Mouse (Mus musculus): ENCODE measurements around the gene Acap2.

Acap2 gene

GRCm38 (mm10) chr16:31099906-31100305 lies 101.1 kb downstream of the Acap2 start:
- DNase-seq (ENCODE audit: extremely low read depth, insufficient read length, low spot score): no peak

- DNase-seq (ENCODE audit: extremely low read depth, insufficient read length, low spot score): no peak
Measured at GRCm38 (mm10) chr16:31094036-31094435, 107.0 kb downstream of the Acap2 start.

- no peak for DNase-seq (ENCODE audit: extremely low read depth, insufficient read length, low spot score)
Measured at GRCm38 (mm10) chr16:31093186-31093585, 107.9 kb downstream of the Acap2 start.

GRCm38 (mm10) chr16:31081891-31082290 lies 119.2 kb downstream of the Acap2 start:
- DNase-seq (ENCODE audit: extremely low read depth, insufficient read length, low spot score): no peak

GRCm38 (mm10) chr16:31081125-31081664 lies 119.8 kb downstream of the Acap2 start, which contains the start of gene Xxylt1:
Xxylt1 (minus strand) TSS chr16:31081432.
- peak; percentile 98 for DNase-seq (ENCODE audit: extremely low read depth, insufficient read length, low spot score)

- DNase-seq (ENCODE audit: extremely low read depth, insufficient read length, low spot score): peak; percentile 91
Measured at GRCm38 (mm10) chr16:31080573-31081051, 120.4 kb downstream of the Acap2 start.

- DNase-seq (ENCODE audit: extremely low read depth, insufficient read length, low spot score): no peak
Measured at GRCm38 (mm10) chr16:31077396-31077795, 123.6 kb downstream of the Acap2 start.

- no peak for DNase-seq (ENCODE audit: extremely low read depth, insufficient read length, low spot score)
Measured at GRCm38 (mm10) chr16:31076436-31076835, 124.6 kb downstream of the Acap2 start.

- DNase-seq (ENCODE audit: extremely low read depth, insufficient read length, low spot score): no peak
Measured at GRCm38 (mm10) chr16:31074324-31074908, 126.6 kb downstream of the Acap2 start.

- DNase-seq (ENCODE audit: extremely low read depth, insufficient read length, low spot score): no peak
Measured at GRCm38 (mm10) chr16:31071731-31072130, 129.3 kb downstream of the Acap2 start.

- peak; percentile 44 for DNase-seq (ENCODE audit: extremely low read depth, insufficient read length, low spot score)
Measured at GRCm38 (mm10) chr16:31070358-31071133, 130.5 kb downstream of the Acap2 start.

GRCm38 (mm10) chr16:31069211-31070166 lies 131.6 kb downstream of the Acap2 start:
- no peak for DNase-seq (ENCODE audit: extremely low read depth, insufficient read length, low spot score)

GRCm38 (mm10) chr16:31068280-31068679 lies 132.8 kb downstream of the Acap2 start:
- no peak for DNase-seq (ENCODE audit: extremely low read depth, insufficient read length, low spot score)

- no peak for DNase-seq (ENCODE audit: extremely low read depth, insufficient read length, low spot score)
Measured at GRCm38 (mm10) chr16:31066344-31067098, 134.5 kb downstream of the Acap2 start.

- DNase-seq (ENCODE audit: extremely low read depth, insufficient read length, low spot score): no peak
Measured at GRCm38 (mm10) chr16:31064782-31065181, 136.3 kb downstream of the Acap2 start.

- DNase-seq (ENCODE audit: extremely low read depth, insufficient read length, low spot score): no peak
Measured at GRCm38 (mm10) chr16:31062918-31063317, 138.1 kb downstream of the Acap2 start.

GRCm38 (mm10) chr16:31061246-31061880 lies 139.7 kb downstream of the Acap2 start:
- no peak for DNase-seq (ENCODE audit: extremely low read depth, insufficient read length, low spot score)

- no peak for DNase-seq (ENCODE audit: extremely low read depth, insufficient read length, low spot score)
Measured at GRCm38 (mm10) chr16:31060714-31061113, 140.3 kb downstream of the Acap2 start.

- DNase-seq (ENCODE audit: extremely low read depth, insufficient read length, low spot score): no peak
Measured at GRCm38 (mm10) chr16:31060226-31060625, 140.8 kb downstream of the Acap2 start.
